Mouse (Mus musculus) layer of hippocampus, adult 2 months (tissue): ENCODE results near the gene Med1. TPM values are rescaled to one million over a fixed set of nuclear protein-coding genes. Genes with fewer than 3 reads are reported as not detected.

Experiments used
- DNase-seq, 2 experiments: peaks; one replicate each; pipeline ENCODE4 v3.0.0; 2022; ENCODE audit warnings: low spot score in 2 of 2
- H3K27ac ChIP-seq: fragments of 200-600 bp; 2 replicates; pipeline ENCODE4 v1.8.1; 2022
- H3K4me3 ChIP-seq: fragments of 200-600 bp; 2 replicates; pipeline ENCODE4 v1.8.1; 2022; ENCODE audit warnings: mild to moderate bottlenecking
- CTCF ChIP-seq: fragments of 200-600 bp; conservative IDR thresholded peaks from 2 replicates; pipeline ENCODE4 v1.8.1; 2022; ENCODE audit warnings: antibody characterized with exemption, mild to moderate bottlenecking, moderate library complexity
- microRNA-seq, 2 experiments: library from miRNA; unstranded; fragments of <30 nt; microRNA quantifications; one replicate each; pipeline ENCODE4 v1.2.0; 2021
- total RNA-seq, 2 experiments: library from RNA; stranded (reverse); gene quantifications; 2 replicates each; pipeline ENCODE4 v1.2.3; 2021

Med1 gene
- total RNA-seq, 2 experiments from 2014 or later = 53.4 to 54.5 TPM

DNA sequence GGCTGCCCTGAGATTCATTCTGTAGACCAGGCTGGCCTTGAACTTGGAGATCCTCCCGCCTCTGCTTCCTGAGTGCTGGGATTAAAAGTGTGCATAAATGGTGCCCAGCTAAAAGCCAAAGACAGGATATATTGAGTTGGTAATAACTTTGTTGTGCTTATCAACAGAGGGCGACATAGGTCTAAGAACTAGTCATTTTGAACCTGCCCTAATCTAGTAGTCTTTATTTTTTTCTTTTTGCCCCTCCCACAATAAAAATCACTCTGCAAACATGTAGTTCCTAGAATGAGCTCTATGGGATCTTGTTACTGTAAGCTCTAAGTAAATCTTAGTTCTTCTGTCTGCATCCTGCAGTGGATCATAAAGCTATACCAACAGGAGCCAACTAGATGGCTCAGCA is 50.5 kb downstream of the Med1 start:
- TF ChIP-seq CTCF = no peak
- no peak for DNase-seq
- no peak overlapping the region for H3K4me3 ChIP-seq

DNA sequence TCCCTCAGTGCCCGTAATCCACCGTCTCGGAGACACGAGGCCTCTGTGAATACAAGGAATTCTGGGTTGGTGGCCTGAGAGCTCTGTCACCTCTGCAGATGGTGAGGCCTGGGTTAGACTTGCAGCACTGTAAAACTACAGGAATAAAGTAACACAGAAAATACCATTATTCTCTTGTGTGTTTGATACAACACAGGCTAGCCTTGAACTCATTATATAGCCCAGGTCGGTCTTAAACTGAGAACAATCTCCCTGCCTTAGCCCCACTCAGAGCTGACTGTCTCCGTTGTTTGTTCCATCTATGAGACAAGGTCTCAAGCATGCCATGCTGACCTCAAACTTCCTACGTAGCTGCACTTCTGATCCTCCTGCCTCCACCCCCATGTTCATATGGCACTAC is 54.2 kb downstream of the Med1 start:
- TF ChIP-seq CTCF = no peak

More for the DNA sequence above, 50.5 kb downstream of the Med1 start:
- H3K27ac ChIP-seq = no peak overlapping the region

DNA sequence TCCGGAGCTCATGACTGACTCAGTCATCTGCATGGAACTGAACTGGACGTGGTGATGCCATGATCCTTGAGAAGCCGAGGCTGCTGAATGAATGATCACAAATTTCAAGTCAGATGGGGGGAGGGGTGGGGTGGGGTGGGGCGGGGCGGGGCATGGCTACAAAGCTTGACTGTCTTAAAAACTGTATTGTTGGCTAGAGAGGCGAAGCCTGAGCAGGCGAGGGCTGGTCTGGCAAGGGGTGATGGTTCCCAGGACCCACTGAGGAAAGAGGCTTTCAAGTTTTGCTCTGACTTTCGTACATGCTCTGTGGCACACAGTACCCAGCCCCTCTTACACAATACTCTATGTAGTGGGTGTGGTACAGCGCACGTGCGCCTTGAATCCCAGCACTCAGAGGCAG is 55.3 kb downstream of the Med1 start:
- H3K27ac ChIP-seq = no peak overlapping the region
- no peak for TF ChIP-seq CTCF
- no peak for DNase-seq
- no peak overlapping the region for H3K4me3 ChIP-seq

More for the DNA sequence above, 54.2 kb downstream of the Med1 start:
- no peak for DNase-seq
- H3K27ac ChIP-seq = no peak overlapping the region
- no peak overlapping the region for H3K4me3 ChIP-seq

DNA sequence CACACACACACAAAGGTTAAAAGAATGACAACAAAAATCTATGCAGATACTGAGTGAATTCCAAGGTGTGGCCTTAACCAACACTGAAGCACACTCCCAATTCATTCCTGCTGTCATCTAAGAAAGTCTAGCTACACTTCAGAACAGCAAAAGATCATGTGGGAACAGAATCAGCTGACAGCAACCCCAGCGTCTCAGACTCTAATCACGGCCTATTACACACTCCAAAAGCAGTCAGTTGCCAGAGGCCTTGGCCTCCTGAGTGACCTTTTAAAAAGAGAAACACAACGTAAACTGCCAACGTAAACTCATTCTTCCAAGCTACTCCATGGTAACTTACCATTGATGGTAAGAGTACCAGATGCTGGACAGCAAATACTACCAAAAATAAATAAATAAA is 58.1 kb downstream of the Med1 start:
- TF ChIP-seq CTCF = no peak
- no peak for DNase-seq
- no peak overlapping the region for H3K4me3 ChIP-seq
- no peak overlapping the region for H3K27ac ChIP-seq

DNA sequence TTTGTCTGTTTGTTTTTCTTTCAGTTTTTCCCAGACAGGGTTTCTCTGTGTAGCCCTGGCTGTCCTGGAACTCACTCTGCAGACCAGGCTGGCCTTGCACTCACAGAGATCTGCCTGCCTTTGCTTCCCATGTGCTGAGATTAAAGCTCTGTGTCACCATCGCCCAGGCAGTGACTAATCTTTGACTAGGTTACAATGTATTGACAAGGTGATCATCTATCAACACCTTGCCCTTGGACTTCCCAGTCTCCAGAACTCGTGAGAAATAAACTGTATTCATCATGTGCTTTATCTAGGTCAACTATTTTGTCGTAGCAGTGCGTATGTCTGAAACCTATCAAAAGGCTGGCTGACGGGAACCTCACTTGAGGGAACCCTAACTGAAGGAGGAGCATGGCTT is 69.7 kb downstream of the Med1 start:
- H3K27ac ChIP-seq = no peak overlapping the region
- no peak overlapping the region for H3K4me3 ChIP-seq
- no peak for DNase-seq
- no peak for TF ChIP-seq CTCF

DNA sequence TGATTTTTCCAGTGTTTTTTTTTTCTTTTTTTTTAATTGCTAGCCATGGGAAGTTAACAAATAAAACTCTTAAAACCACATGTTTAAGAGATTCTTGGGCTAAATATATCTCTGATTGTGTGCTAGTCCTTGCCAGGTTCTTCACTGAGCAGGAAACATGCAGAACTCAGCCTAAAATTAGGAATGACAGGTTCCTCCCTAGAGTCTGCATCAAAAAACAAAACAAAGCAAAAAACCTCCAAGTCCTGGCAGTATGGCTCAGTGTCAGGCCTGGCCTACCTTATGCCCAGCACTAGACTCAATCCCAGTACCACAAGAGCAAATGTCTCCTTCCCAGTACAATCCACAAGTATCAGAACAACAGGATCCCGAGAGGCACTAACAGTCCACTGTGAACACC is 78.7 kb downstream of the Med1 start:
- TF ChIP-seq CTCF = no peak
- DNase-seq = no peak

DNA sequence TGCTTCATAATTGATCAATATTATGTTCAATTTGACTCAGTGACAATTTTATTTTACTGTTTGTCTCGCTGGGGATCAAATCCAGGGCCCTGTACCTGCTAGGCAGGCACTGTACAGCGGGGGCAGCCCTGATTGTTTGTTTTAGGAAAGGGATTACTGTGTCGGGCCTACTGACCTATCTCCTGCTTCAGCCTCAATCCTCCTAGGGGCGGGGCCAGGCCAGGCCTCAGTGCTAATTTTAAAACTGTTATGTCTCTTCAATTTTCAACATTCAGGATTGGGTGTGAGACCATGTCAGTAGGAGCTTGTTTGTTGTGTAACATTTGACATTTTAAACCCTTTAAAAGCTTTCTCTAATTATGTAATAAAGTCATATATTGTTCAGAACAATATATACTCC is 79.6 kb downstream of the Med1 start:
- no peak for TF ChIP-seq CTCF
- no peak for DNase-seq
- Histone ChIP-seq H3K27ac (no peak overlapping the region), H3K4me3 (no peak overlapping the region)

More for the DNA sequence above, 78.7 kb downstream of the Med1 start:
- Histone ChIP-seq H3K27ac (no peak overlapping the region), H3K4me3 (no peak overlapping the region)

DNA sequence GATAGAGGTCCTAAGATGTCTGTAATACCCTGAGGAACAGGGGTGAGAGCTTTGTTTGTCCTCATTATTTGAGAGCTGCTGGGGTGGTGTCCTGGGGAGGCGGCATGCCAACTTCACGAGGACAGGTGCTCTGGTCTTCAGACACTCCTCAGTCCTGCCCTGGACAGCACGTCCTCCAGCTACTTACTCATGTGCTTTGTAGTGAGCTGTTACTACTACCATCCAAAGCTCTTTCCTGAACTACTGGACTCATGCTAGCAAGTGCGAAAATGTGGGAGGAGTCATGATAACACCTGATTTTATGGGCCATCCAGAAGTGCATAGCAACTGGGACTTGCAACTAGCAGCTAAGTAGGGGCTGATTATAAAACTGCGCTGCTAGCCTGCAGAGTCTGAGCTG is 83.4 kb downstream of the Med1 start:
- no peak overlapping the region for H3K27ac ChIP-seq
- TF ChIP-seq CTCF = no peak
- DNase-seq = no peak
- no peak overlapping the region for H3K4me3 ChIP-seq

Small RNAs within 50 kb of the gene (microRNA-seq; reads per million reads assigned to microRNA genes)
- 0 reads per million in 2 experiments for gene Gm27399

Other genes starting within 250 kb of the Med1 start
- 10 to 100 TPM in 1 of 2 experiments, 1 to 10 TPM in 1; 9.0 to 10.3 TPM for gene Plxdc1, start 206.8 kb downstream of the Med1 start, total RNA-seq
- gene Arl5c, start 197.1 kb downstream of the Med1 start, total RNA-seq = 1 to 10 TPM; 1.4 to 1.7 TPM
- 100 to 1,000 TPM; 139 to 142 TPM for gene Cacnb1, start 170.3 kb downstream of the Med1 start, total RNA-seq
- gene Rpl19, start 166.6 kb downstream of the Med1 start, total RNA-seq = 100 to 1,000 TPM; 615 to 621 TPM
- gene Stac2, start 139.8 kb downstream of the Med1 start, total RNA-seq = 10 to 100 TPM; 50.2 to 50.8 TPM
- gene Fbxl20, start 42.9 kb downstream of the Med1 start, total RNA-seq = 10 to 100 TPM; 33.7 to 34.2 TPM
- gene Cdk12, start 9.8 kb upstream of the Med1 start, total RNA-seq = 10 to 100 TPM; 40.9 to 47.0 TPM
- gene Neurod2, start 136.4 kb upstream of the Med1 start, total RNA-seq = 100 to 1,000 TPM; 163 to 165 TPM
- 10 to 100 TPM; 55.9 to 56.2 TPM for gene Ppp1r1b, start 155.1 kb upstream of the Med1 start, total RNA-seq
- 10 to 100 TPM; 32.9 to 35.5 TPM for gene Stard3, start 165.1 kb upstream of the Med1 start, total RNA-seq
- 1 to 10 TPM in 1 of 2 experiments, under 1 TPM in 1; 0.92 to 1.0 TPM for gene Tcap, start 190.5 kb upstream of the Med1 start, total RNA-seq
- gene Pnmt, start 193.2 kb upstream of the Med1 start, total RNA-seq = not detected
- 10 to 100 TPM in 1 of 2 experiments, 1 to 10 TPM in 1; 9.1 to 10.3 TPM for gene Pgap3, start 207.2 kb upstream of the Med1 start, total RNA-seq
- 1 to 10 TPM; 1.9 to 2.8 TPM for gene Erbb2, start 219.2 kb upstream of the Med1 start, total RNA-seq
- gene Mien1, start 245.7 kb upstream of the Med1 start, total RNA-seq = 10 to 100 TPM; 84.3 to 89.3 TPM